Mouse (Mus musculus): ENCODE measurements at regions not wholly inside any gene's neighbourhood (a gene's known extent, or its start where the extent isn't known, plus 50 kb on each side); places are given as distances from the start of the nearest gene placed in this dataset.

- WGBS = 54% methylated on average over 1 of the region's 1 CpGs
- DNase-seq (ENCODE audit: low read depth, low spot score) = no peak
Measured at GRCm38 (mm10) chr11:44013841-44014240, 112.8 kb upstream of the Adra1b start.

- no peak for DNase-seq (ENCODE audit: low read depth, low spot score)
- 70% methylated on average over 4 of the region's 4 CpGs for WGBS
Measured at GRCm38 (mm10) chr11:44021638-44022037, 120.6 kb upstream of the Adra1b start.

- DNase-seq (ENCODE audit: low read depth, low spot score) = no peak
- WGBS = 81% methylated on average over 3 of the region's 3 CpGs
Measured at GRCm38 (mm10) chr11:44027046-44027445, 126.0 kb upstream of the Adra1b start.

- WGBS = 41% methylated on average over 2 of the region's 2 CpGs
- DNase-seq (ENCODE audit: low read depth, low spot score) = no peak
Measured at GRCm38 (mm10) chr11:44046083-44046482, 145.1 kb upstream of the Adra1b start.

- DNase-seq (ENCODE audit: low read depth, low spot score) = no peak
- WGBS = 70% methylated on average over 5 of the region's 5 CpGs
Measured at GRCm38 (mm10) chr11:44049253-44049976, 148.4 kb upstream of the Adra1b start.

GRCm38 (mm10) chr11:44052481-44052880 is 151.5 kb upstream of the Adra1b start:
- DNase-seq (ENCODE audit: low read depth, low spot score) = no peak
- 84% methylated on average over 5 of the region's 5 CpGs for WGBS

- 91% methylated on average over 1 of the region's 1 CpGs for WGBS
- no peak for DNase-seq (ENCODE audit: low read depth, low spot score)
Measured at GRCm38 (mm10) chr11:44062446-44062845, 161.4 kb upstream of the Adra1b start.

GRCm38 (mm10) chr11:44066176-44066575 is 165.2 kb upstream of the Adra1b start:
- WGBS = 83% methylated on average over 2 of the region's 2 CpGs
- no peak for DNase-seq (ENCODE audit: low read depth, low spot score)

GRCm38 (mm10) chr11:44083716-44084115 is 182.7 kb upstream of the Adra1b start:
- WGBS = 77% methylated on average over 3 of the region's 3 CpGs

GRCm38 (mm10) chr11:44086951-44087350 is 185.9 kb upstream of the Adra1b start:
- WGBS = 69% methylated on average over 2 of the region's 2 CpGs

More at GRCm38 (mm10) chr11:44083716-44084115, 182.7 kb upstream of the Adra1b start:
- DNase-seq (ENCODE audit: low read depth, low spot score) = no peak

GRCm38 (mm10) chr11:44089514-44089913 is 188.5 kb upstream of the Adra1b start:
- WGBS = 85% methylated on average over 9 of the region's 9 CpGs
- no peak for DNase-seq (ENCODE audit: low read depth, low spot score)

More at GRCm38 (mm10) chr11:44086951-44087350, 185.9 kb upstream of the Adra1b start:
- no peak for DNase-seq (ENCODE audit: low read depth, low spot score)

- 40% methylated on average over 4 of the region's 4 CpGs for WGBS
- DNase-seq (ENCODE audit: low read depth, low spot score) = no peak
Measured at GRCm38 (mm10) chr11:44095280-44095679, 194.3 kb upstream of the Adra1b start.

GRCm38 (mm10) chr11:44103188-44103840 is 202.3 kb upstream of the Adra1b start:
- DNase-seq (ENCODE audit: low read depth, low spot score) = no peak
- 73% methylated on average over 5 of the region's 5 CpGs for WGBS

- DNase-seq (ENCODE audit: low read depth, low spot score) = no peak
Measured at GRCm38 (mm10) chr11:44103841-44104191, 202.8 kb upstream of the Adra1b start.

GRCm38 (mm10) chr11:44106231-44106630 is 205.2 kb upstream of the Adra1b start:
- DNase-seq (ENCODE audit: low read depth, low spot score) = no peak
- 89% methylated on average over 1 of the region's 1 CpGs for WGBS

GRCm38 (mm10) chr11:44111525-44111924 is 210.5 kb upstream of the Adra1b start:
- 34% methylated on average over 5 of the region's 5 CpGs for WGBS
- DNase-seq (ENCODE audit: low read depth, low spot score) = no peak

- DNase-seq (ENCODE audit: low read depth, low spot score) = no peak
- WGBS = 68% methylated on average over 9 of the region's 9 CpGs
Measured at GRCm38 (mm10) chr11:44127088-44127487, 226.1 kb upstream of the Adra1b start.

- no peak for DNase-seq (ENCODE audit: low read depth, low spot score)
- 84% methylated on average over 6 of the region's 6 CpGs for WGBS
Measured at GRCm38 (mm10) chr11:44128481-44128880, 227.5 kb upstream of the Adra1b start.

- 67% methylated on average over 7 of the region's 7 CpGs for WGBS
- DNase-seq (ENCODE audit: low read depth, low spot score) = no peak
Measured at GRCm38 (mm10) chr11:44133244-44133643, 232.2 kb upstream of the Adra1b start.

- WGBS = 70% methylated on average over 3 of the region's 3 CpGs
- no peak for DNase-seq (ENCODE audit: low read depth, low spot score)
Measured at GRCm38 (mm10) chr11:44136024-44136423, 235.0 kb upstream of the Adra1b start.

- 89% methylated on average over 4 of the region's 4 CpGs for WGBS
Measured at GRCm38 (mm10) chr11:44142996-44143395, 242.0 kb upstream of the Adra1b start.

More at GRCm38 (mm10) chr11:44142996-44143395, 242.0 kb upstream of the Adra1b start:
- DNase-seq (ENCODE audit: low read depth, low spot score) = no peak
